Mouse (Mus musculus) intestine, embryonic 14.5 days (tissue): ENCODE data around the gene Cbr1. TPM values are rescaled to one million over a fixed set of nuclear protein-coding genes. Genes with fewer than 3 reads are reported as not detected.
A peak's percentile ranks its signal among the peaks of the same experiment; 100 is the strongest.
"Not testable (repeated sequence)": the region's sequence is repeated elsewhere in the genome, so short reads cannot be mapped to it uniquely, and the experiment has no call there.

Experiments used
- ATAC-seq: fragments of 200-750 bp; cut with Nextera tagmentation; replicated peaks from 2 replicates; pipeline ENCODE4 v1.8.0; 2017; ENCODE audit warnings: low read depth, moderate number of reproducible peaks, moderate TSS enrichment, moderate library complexity; ENCODE audit not compliant: low FRiP score, low TSS enrichment
- DNase-seq: peaks from one replicate; pipeline ENCODE4 v3.0.0-alpha.2; 2018; ENCODE audit warnings: low spot score
- H3K27ac ChIP-seq: fragments of 300-500 bp; sonication (generic); 2 replicates; pipeline ENCODE4 v1.5.1; 2014; ENCODE audit warnings: low read depth, mild to moderate bottlenecking, control low read depth
- H3K27me3 ChIP-seq: fragments of 300-500 bp; sonication (generic); replicated peaks from 2 replicates; pipeline ENCODE4 v1.6.1; 2014; ENCODE audit warnings: low read length, control low read depth; ENCODE audit not compliant: control insufficient read depth, insufficient read depth
- H3K36me3 ChIP-seq: fragments of 300-500 bp; sonication (generic); 2 replicates; pipeline ENCODE4 v1.6.1; 2014; ENCODE audit warnings: low read length, control low read depth; ENCODE audit not compliant: control insufficient read depth, insufficient read depth
- H3K4me1 ChIP-seq: fragments of 300-500 bp; sonication (generic); replicated peaks from 2 replicates; pipeline ENCODE4 v1.6.1; 2014; ENCODE audit warnings: low read length, control low read depth, mixed read lengths; ENCODE audit not compliant: control insufficient read depth, insufficient read depth
- H3K4me2 ChIP-seq: fragments of 300-500 bp; sonication (generic); 2 replicates; pipeline ENCODE4 v1.6.1; 2014; ENCODE audit warnings: low read length
- H3K4me3 ChIP-seq: fragments of 300-500 bp; sonication (generic); 2 replicates; pipeline ENCODE4 v1.5.1; 2014; ENCODE audit warnings: low read depth, low read length, control low read depth, mixed read lengths
- H3K9ac ChIP-seq: fragments of 300-500 bp; sonication (generic); 2 replicates; pipeline ENCODE4 v1.6.1; 2014; ENCODE audit warnings: mild to moderate bottlenecking, low read length
- H3K9me3 ChIP-seq: fragments of 300-500 bp; sonication (generic); 2 replicates; pipeline ENCODE4 v1.6.1; 2016; ENCODE audit warnings: low read length, control low read depth; ENCODE audit not compliant: control insufficient read depth
- WGBS: fragments of 180-500 bp; shearing (Covaris S2); extraction: QIAGEN DNeasy Blood & Tissue Kit; methylation state at CpG from one replicate; pipeline ENCODE4 v1.1.7; 2014; 5-methylcytosine and 5-hydroxymethylcytosine counted together
- polyA plus RNA-seq: library from polyadenylated mRNA; unstranded; fragments of >200 nt; fragmentation: Nextera tagmentation; extraction: Ambion mirVana; gene quantifications from 2 replicates; pipeline ENCODE4 v1.2.1, GENCODE M21; 2014

Gene Cbr1
- polyA plus RNA-seq, 1 experiment from 2014 or later = 84.7 TPM

DNA sequence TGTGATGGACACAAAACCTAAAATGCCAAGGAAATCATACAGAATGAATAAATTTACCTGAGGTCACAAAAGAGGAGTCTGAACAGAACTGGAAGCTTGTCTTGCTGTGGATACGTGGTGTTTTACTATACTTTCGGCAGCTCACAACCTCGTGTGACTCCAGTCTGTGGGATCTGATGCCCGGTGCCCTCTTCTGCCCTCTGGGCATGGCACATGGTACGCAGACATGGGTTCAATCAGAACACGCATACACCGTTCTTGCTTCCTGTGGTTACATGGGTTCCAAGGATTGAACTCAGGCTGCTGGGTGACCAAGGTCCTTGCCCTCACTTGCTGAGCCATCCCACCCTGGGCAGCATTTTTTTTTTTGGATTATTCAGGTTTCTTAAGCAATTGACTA is 493 bp downstream of the Cbr1 start:
- no peak overlapping the region for H3K4me2 ChIP-seq
- no peaks in the 10 kb centered on the region for H3K27me3 ChIP-seq
- no peaks in the 10 kb centered on the region for H3K9me3 ChIP-seq
- ATAC-seq (no peak), DNase-seq (no peak)
- H3K27ac ChIP-seq = no peak overlapping the region
- no peak overlapping the region for H3K4me3 ChIP-seq
- H3K36me3 ChIP-seq = peaks cover 7% of the 10 kb centered on the region
- 88% methylated on average over 7 of the region's 7 CpGs for WGBS
- H3K4me1 ChIP-seq = peaks cover 18% of the 10 kb centered on the region
- H3K9ac ChIP-seq = no peak overlapping the region

DNA sequence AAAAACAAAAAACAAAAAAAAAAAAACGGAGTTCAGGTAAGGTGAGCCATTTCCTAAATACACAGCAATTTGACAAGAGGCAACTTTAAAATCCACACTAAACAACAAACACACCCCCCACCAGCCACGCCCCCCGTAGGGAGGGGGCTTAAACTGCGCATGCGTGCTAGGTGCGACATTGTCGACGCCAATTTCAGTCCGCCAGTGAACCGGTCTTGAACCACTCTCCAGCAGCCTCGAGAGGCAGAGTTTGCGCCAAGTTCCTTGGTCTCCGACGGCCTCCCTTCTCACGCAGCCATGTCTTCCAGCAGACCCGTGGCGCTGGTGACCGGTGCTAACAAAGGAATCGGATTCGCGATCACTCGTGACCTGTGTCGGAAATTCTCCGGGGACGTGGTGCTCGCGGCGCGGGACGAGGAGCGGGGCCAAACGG is 2.0 kb downstream of the Cbr1 start:
- Histone ChIP-seq H3K4me1 (peaks cover 18% of the 10 kb centered on the region), H3K9me3 (no peaks in the 10 kb centered on the region), H3K27me3 (no peaks in the 10 kb centered on the region), H3K36me3 (peaks cover 19% of the 10 kb centered on the region), H3K4me2 (peak overlapping the region; percentile 88), H3K4me3 (peak overlapping the region; percentile 65), H3K27ac (peak overlapping the region; percentile 71; the same call in 1 of the 2 replicates), H3K9ac (peak overlapping the region; percentile 71)
- DNase-seq (peak; percentile 90), ATAC-seq (peak; percentile 42)
- under 1% methylated on average over 32 of the region's 32 CpGs for WGBS

DNA sequence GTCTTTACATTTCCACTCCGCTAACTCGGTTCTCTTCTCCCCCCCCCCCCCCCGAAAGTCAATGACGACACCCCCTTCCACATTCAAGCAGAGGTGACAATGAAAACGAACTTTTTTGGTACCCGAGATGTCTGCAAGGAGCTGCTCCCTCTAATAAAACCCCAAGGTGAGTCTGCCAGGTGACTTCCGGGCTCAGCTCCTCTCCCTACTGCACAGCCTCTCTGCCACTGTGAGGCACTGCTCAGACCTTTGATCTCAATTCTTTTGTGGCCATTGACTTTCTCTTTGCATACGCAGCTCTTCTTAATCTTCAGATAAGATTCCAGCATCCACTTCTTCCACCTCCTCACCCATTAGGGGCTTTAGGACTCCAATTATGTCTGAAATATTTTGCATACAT is 3.1 kb downstream of the Cbr1 start:
- DNase-seq (no peak), ATAC-seq (no peak)
- Histone ChIP-seq H3K27me3 (no peaks in the 10 kb centered on the region), H3K9me3 (no peaks in the 10 kb centered on the region), H3K4me3 (peak overlapping the region; percentile 65), H3K9ac (no peak overlapping the region), H3K4me1 (peaks cover 18% of the 10 kb centered on the region), H3K4me2 (peak overlapping the region; percentile 88), H3K36me3 (peaks cover 19% of the 10 kb centered on the region), H3K27ac (no peak overlapping the region)
- WGBS = 53% methylated on average over 8 of the region's 8 CpGs

DNA sequence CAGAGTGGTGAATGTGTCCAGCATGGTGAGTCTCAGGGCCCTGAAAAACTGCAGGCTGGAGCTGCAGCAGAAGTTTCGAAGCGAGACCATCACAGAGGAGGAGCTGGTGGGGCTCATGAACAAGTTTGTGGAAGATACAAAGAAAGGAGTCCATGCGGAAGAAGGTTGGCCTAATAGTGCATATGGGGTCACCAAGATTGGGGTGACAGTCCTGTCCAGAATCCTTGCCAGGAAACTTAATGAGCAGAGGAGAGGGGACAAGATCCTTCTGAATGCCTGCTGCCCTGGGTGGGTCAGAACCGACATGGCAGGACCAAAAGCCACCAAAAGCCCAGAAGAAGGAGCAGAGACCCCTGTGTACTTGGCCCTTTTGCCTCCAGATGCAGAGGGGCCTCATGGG is 4.1 kb downstream of the Cbr1 start:
- Histone ChIP-seq H3K4me1 (peaks cover 11% of the 10 kb centered on the region), H3K9ac (no peak overlapping the region), H3K27ac (no peak overlapping the region), H3K36me3 (peaks cover 19% of the 10 kb centered on the region), H3K4me2 (no peak overlapping the region), H3K4me3 (no peak overlapping the region), H3K9me3 (no peaks in the 10 kb centered on the region), H3K27me3 (no peaks in the 10 kb centered on the region)
- no peak for ATAC-seq
- 91% methylated on average over 4 of the region's 4 CpGs for WGBS
- no peak for DNase-seq

DNA sequence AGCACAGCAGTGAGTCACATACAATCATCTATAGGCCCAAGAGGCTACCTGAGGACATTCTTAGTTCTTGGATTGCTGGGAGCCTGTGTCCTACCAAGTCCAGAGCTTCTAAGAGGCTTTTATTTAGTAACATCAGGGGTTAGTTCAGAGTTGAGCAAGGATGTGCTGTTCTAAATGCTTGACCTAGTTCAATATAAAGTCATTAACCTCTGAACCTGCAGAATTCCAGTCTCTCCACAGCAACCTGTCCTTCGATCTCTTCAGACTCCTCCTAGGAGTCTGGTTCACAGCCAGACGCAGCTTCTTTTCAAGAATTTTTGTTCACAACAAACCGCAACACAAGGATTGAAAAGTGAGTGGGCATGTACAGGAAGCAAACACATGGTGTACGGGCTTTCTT is 5.3 kb downstream of the Cbr1 start:
- H3K36me3 ChIP-seq = peaks cover 19% of the 10 kb centered on the region
- H3K27ac ChIP-seq = no peak overlapping the region
- no peak for DNase-seq
- WGBS = 95% methylated on average over 4 of the region's 4 CpGs
- no peak overlapping the region for H3K9ac ChIP-seq
- no peak overlapping the region for H3K4me3 ChIP-seq
- peaks cover 9% of the 10 kb centered on the region; the same call in 1 of the 2 replicates for H3K4me1 ChIP-seq
- no peaks in the 10 kb centered on the region for H3K27me3 ChIP-seq
- no peak overlapping the region for H3K4me2 ChIP-seq
- no peak for ATAC-seq
- H3K9me3 ChIP-seq = no peaks in the 10 kb centered on the region

DNA sequence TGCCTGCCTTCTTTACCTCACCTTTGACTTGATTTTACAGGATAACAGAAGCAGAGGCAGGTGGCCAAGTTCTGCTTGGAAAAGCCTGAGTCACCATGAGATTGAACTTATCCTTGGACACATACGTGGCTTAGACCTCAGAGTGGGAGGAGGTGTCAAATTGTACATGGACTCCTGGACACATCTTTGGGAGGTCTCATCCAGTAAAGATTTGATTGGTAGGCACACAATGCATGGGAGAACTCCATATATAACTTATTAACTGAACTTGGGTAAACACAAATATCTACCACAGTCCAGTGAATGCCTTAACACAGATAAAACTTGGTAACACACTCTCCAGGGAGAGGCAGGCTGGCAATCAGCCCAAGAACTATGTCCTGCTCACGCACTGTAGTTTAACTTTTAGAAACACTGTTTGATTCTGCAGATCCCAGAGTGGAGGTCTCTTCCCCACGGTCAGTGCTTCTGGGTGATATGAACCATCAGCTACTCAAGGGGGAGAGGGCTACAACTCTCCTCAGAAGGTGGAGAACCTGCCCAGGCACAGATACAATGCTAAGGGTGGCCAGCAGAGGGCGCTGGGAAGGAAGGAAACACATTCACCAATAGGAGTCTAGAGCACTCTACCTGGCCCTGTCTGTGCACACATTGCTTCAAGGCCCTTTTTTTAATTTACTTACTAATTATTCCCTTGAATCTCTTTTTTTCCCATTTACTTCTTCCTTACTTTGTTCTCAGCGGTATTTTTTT is 9.6 kb downstream of the Cbr1 start:
- no peak overlapping the region for H3K4me3 ChIP-seq
- ATAC-seq (no peak), DNase-seq (peak; percentile 81)
- H3K36me3 ChIP-seq = peaks cover 19% of the 10 kb centered on the region
- no peaks in the 10 kb centered on the region for H3K27me3 ChIP-seq
- H3K4me2 ChIP-seq = no peak overlapping the region
- 43% methylated on average over 5 of the region's 5 CpGs for WGBS
- H3K9me3 ChIP-seq = no peaks in the 10 kb centered on the region
- H3K27ac ChIP-seq = no peak overlapping the region
- H3K9ac ChIP-seq = no peak overlapping the region
- no peaks in the 10 kb centered on the region for H3K4me1 ChIP-seq

DNA sequence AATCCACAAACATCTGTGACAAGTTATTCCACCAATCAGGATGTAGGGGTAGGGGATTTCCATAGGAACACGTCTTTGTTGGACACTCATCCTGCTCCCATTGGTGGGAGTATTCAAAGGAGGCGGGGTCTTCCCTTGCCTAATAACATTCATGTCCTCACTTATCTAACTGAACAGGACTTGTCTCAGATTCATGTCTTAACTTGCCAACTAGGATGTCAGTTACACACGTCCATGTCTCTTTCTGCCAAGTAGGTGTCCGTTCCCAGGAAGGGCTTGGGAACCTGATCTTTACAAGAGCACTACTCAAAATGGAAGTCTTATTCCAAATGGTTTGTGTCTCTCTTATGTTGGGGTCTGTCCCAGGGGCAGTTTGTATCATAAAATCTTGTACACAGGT is 18.1 kb downstream of the Cbr1 start:
- H3K4me1 ChIP-seq, H3K4me2 ChIP-seq, H3K4me3 ChIP-seq, ATAC-seq, H3K9ac ChIP-seq, H3K9me3 ChIP-seq, H3K27ac ChIP-seq, H3K36me3 ChIP-seq, H3K27me3 ChIP-seq, DNase-seq: not testable (repeated sequence)
- 88% methylated on average over 4 of the region's 4 CpGs for WGBS

DNA sequence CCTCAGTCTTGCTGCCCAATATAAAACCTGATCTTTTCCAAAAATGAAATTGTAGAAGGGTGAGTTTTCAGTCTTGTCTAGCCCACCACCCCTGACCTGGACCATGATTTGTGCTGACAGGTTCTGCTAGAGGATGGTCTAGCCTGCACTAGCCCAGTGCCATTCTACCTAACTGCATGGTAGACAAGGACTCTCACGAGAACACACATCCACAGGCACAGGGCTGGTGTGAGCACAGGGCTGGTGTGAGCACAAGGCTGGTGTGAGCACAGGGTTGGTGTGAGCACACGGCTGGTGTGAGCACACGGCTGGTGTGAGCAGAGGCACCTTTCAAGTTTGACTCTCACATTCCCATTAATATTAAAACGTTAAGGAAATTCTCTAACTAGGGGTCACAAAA is 19.0 kb downstream of the Cbr1 start:
- H3K27ac ChIP-seq = no peak overlapping the region
- ATAC-seq = no peak
- H3K4me2 ChIP-seq = no peak overlapping the region
- no peak overlapping the region for H3K9ac ChIP-seq
- H3K9me3 ChIP-seq = no peaks in the 10 kb centered on the region
- DNase-seq = no peak
- H3K36me3 ChIP-seq = no peaks in the 10 kb centered on the region
- no peaks in the 10 kb centered on the region for H3K27me3 ChIP-seq
- no peaks in the 10 kb centered on the region for H3K4me1 ChIP-seq
- H3K4me3 ChIP-seq = no peak overlapping the region
- 81% methylated on average over 4 of the region's 4 CpGs for WGBS

DNA sequence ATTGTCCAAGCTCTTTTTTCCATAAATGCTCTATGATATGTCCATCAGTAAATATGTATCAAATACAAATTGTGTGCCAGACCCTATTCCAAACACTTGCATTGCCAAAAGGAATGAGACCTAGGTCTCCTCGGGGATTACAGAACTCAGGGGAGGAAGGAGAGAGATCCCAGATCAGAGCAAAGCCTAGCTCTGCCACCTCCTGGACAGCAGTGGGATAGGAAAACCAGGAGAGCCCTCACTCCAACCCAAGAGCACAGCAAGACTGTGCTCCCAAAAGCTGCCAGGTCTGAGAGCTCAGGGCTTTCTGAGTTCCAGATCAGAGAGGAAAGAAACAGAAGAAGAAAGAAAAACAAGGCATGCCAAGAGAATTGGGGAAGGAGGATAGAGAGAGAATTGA is 21.1 kb downstream of the Cbr1 start:
- no peaks in the 10 kb centered on the region for H3K4me1 ChIP-seq
- H3K4me3 ChIP-seq = no peak overlapping the region
- DNase-seq = no peak
- WGBS = 8% methylated on average over 1 of the region's 1 CpGs
- H3K4me2 ChIP-seq = no peak overlapping the region
- no peak for ATAC-seq
- H3K27ac ChIP-seq = no peak overlapping the region
- H3K36me3 ChIP-seq = no peaks in the 10 kb centered on the region
- H3K9me3 ChIP-seq = no peaks in the 10 kb centered on the region
- H3K9ac ChIP-seq = no peak overlapping the region
- no peaks in the 10 kb centered on the region for H3K27me3 ChIP-seq
